Mouse (Mus musculus) kidney, postnatal 36 days (tissue): ENCODE measurements around the gene Hnf1b.

Experiments
- DNase-seq, 2 experiments: peaks; one replicate each; pipeline ENCODE4 v3.0.0; 2021 to 2022; ENCODE audit warnings: mixed read lengths in 2 of 2

The Hnf1b gene

DNA sequence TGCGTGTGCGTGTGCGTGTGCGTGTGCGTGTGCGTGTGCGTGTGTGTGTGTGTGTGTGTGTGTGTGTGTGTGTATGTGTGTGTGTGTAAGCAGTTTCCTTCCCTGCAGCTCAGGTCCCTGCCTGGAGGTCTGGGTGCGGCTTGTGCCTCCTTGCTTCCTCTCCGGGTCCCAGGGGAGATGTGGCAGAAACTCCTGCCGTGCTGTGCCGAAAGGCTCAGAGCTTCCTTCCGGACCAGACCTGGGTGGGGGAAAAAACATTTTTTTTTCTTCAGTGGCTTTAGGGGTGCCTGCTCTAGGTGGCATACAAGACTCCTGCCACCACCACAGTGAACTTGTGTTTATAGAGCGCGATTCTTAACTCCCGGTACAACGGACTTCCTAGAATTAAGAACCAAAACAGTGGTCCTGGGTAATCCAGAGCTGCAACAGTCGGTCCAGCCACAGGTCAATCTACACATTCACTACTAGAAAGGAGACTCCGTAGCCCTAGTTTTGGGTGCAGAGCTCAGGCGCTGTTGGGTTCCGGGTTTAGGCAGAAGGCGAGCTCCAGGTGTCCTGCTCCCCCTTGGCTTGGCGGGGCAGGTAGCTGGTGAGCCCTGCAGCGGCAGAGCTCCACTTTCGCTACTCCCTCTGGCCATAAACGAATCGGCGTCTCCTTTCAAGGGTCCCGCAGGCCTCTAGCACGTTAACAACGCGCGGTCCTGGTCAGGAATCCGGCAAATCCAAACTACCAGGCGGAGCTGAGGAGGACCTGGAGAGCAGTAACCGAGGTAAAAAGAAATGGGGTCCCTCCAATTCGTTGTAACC, at the start of gene Hnf1b:
Gene Hnf1b, plus strand, starts transcription at position 535 of the 807 bp plus-strand sequence.
- peak in 1 of 2 experiments; percentile 52 for DNase-seq

DNA sequence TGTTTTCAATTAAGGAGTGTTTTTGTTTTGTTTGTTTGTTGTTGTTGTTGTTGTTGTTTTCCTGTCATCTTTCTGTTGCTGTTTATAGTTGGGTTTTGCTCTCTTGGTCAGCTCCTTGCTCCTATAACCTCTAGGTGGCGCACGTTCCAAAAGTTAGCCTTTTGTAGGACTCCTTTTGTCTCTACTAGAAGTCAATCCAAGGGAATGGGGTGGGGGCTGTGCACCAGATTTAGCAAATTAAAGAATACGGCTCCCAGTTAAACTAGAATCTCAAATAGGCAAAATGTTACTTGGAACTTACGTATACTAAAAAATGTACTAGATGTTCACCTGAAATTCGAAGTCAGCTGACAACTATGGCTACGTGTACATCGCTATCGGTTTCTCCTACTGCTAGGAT, 47.7 kb upstream of the Hnf1b start:
- DNase-seq = peak; percentile 77 to 82

DNA sequence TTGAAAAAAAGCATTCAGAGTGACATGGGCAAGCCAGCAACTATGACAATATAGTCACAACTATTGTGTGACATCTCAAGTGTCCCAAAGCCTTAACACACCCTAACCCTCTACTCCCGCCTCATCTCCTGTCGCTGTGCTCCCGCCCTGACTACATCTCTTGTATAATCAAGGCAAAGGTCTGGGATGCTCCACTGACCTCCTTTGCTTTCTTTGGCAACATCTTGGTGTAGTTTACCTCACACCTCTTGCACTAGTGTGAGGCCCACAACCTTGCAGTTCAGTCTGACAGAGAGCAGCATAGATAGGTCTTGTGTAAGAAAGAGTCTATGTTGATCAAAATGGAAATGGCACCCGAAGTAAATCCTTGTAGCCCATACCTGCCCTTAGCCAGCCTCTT, 47.3 kb upstream of the Hnf1b start:
- DNase-seq = peak; percentile 42 to 62

DNA sequence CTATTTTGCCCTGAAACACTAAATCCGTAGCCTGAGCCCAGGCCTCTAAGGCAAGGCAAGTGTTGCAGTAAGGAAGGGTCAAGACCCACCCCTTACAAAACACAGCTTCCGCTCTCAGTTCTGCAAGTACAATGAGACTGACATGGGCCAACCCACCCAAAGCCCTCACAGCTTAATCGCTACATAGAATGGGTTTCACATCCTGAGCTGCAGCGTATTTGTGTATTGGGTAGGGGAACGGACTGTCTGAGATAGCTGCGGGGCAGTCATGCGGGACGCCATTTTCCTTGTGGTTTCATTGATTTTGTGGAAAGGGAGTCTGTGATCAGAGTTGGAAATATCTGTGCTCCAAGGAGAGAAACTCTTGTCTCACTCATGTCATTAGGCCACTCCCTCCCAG, 39.4 kb upstream of the Hnf1b start:
- DNase-seq = no peak

DNA sequence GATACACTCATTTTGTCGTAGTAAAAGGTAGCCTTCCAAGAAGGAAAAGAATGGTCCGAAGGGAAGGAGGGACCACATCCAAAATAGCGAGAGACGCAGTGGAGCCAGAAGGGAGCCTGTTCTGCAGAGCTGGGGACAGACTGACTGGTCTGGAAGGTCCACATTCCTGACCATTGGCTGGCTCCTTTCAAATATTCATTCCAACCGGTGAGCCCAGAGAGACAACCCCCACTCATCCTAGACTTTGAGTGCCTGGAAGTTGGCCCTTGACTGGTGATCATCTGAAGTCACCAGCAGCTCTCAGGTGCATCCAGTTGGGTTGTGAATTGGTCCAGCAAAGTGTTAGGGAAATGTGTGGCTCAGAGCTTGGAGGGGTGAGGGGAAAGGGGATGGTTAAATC, 34.7 kb upstream of the Hnf1b start:
- peak; percentile 65 to 75 for DNase-seq

DNA sequence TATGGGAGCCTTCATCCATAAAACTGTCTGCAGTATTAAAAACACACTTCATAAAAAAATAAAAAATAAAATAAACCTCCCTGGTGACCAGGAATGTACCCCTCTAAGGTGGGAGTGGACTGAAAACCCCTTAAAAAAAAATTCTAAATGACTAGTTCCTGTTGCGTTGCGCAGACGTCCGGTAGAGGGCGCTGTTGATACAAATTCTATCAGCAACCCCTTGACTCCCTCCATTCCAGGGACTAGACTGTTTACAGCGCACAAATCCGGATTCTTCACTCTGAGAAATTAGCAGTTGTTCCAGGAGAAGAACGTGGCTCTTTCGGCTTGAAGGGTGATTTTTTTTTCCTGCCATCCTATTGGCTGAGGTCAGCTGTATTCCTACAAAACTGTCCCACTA, 34.2 kb upstream of the Hnf1b start:
- DNase-seq = peak; percentile 84 to 87

DNA sequence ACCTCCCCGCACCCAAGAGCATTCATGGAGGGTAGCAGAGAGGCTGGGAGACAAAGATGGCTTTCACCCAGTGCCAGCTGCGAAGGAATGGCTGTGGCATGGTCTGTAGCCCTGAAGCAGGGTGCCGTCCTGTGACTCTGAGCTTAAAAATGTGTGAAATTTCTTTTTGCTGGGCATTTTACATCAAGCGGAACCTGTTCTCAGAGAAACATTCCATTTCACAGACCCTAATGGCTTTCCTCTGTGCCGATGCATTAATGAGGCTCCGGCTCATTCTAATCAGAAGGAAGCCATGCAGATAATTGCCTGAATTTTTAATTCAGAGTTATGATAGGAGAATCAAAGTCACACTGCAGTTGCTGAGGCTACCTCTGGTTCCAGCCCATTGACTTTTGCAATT, 32.8 kb upstream of the Hnf1b start:
- DNase-seq = peak; percentile 65 to 78

DNA sequence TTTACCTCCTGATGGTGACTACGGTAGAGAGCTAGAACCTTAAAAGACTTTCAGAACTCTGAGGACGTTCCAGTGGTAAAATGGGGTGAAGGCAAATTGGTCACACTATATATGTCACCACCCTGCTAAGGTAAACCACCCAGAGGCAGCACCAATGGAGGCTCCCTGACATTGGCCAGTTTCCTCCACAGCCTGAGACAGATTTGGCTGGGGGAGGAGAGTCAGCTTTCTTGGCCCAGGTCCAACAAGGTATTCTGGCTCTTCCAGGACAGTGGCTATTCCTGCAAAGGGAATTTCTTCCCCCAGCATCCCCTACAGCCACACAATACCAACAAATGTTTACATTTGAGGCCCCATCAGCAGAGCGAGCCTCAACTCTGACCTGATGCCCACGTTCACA, 31.9 kb upstream of the Hnf1b start:
- peak; percentile 46 to 58 for DNase-seq

DNA sequence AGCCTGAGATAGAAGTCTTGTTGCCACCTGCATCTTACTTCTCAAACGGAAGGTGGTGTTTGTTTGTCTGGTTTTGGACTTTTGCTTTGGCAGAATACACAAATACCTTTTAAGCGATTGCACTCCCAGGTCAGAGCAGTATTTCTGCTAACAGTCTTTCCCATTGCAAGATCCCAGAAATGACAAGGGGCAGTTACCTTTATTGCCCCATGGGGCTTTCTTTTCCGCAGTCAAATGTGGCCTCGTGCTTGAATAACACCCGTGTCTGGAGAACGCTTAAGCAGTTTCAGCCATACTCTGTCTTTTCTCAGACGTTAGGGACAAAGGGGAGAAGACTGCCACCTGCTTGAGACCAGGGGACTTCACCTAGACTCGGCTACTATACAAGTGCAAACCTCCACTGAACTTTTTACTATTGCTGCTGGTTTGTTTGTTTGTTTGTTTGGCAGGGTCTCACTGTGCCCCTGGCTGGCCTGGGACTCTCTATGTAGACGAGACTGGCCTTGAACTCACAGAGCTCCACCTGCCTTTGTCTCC, 31.2 kb upstream of the Hnf1b start:
- no peak for DNase-seq

DNA sequence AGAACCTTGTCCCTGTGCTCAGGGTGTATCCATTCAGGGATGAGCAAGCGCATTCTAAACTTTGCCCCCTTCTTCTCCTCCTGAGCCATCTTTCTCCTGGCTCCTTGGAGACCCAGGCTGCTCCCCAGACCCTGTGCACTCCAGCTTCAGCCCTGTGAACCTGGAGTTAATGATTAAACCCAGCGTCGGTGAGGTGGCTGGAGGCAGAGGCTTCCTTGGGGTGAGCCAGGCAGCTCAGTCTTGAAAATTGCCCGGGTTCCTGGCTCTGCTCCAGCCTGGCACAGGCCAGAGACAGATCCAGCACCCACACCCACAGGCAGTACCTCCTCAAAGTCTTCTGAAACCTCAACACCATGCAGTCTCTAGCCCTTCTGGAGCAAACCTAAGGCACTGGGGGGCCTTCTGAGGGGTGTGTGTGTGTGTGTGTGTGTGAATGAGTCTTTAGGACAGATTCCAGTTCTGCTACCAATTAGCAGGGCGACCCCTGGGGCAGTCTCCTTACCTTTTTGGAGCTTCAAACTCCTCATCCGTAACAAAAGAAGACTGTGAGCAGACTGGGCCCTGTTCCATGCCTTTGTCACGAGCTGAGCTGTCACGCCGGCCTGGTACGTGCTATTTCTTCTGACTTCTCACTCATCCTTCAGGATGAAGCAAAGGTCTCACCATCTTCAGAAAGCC, 29.9 kb upstream of the Hnf1b start:
- DNase-seq = peak; percentile 91 to 95

DNA sequence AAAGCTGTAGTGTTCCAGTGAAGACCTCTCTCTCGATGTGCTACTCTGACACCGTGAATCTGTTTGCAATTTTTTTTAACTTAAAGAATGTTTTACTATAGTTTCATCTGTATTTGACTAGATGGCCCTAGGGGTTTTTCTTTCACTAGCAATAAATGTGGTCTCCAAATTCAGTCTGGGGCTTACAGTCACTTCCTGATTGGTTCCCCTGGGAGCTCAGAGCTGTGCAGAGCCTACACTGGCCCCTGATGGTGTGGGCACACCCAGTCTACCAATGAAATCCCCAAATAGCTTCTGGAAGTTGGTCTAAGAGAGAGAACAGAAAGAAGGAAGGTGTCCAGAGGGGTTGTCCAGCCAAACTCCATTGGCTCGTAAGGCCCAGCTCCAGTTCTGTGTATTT, 23.7 kb upstream of the Hnf1b start:
- no peak for DNase-seq

DNA sequence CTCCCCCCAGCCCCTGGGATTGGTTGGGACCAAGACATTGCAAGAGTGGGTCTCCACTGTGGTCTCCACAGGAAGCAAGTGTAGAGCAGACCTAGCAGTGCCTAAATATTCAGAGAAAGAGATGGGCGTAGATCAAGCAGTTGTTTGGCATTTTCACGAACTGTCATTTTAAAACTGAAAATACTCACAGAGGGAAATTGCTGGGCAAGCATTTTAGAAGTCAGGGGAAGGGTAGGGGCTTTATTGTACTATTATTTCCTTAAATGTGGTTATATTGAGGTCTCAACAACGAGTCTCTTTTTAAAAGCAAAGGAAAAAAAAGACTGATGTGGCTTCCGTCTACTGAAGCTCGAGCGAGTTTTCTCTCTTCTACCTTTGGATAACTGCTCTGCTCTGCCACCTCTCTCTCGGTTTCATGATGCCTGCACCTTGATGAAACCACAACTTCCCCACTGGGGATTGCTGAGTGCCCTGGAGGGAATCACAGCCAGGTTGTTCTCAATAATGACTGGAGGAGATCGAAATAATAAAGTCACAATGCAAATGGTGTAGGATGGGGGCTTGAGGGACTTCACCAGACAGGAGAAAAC, 21.2 kb upstream of the Hnf1b start:
- DNase-seq = no peak

DNA sequence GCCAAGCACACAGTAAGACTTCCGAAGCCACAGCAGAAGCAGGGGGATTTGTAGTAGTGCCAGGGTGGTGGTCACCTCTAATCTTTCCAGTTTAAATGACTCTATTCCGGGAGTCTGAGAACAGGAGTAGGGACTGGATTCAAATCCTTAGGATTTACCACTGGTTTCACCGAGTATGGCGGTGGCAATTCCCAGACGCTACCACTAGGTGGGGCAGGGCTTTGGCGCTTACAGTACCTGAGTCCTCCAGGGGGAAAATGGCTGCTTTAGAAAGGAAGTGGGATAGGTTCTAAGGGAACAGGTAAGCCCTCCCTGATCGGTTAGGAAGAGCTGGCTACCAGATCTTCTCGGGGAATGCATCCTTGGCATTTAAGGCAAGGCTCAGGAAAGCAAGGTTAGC, 17.5 kb upstream of the Hnf1b start:
- peak in 1 of 2 experiments; percentile 70 for DNase-seq

DNA sequence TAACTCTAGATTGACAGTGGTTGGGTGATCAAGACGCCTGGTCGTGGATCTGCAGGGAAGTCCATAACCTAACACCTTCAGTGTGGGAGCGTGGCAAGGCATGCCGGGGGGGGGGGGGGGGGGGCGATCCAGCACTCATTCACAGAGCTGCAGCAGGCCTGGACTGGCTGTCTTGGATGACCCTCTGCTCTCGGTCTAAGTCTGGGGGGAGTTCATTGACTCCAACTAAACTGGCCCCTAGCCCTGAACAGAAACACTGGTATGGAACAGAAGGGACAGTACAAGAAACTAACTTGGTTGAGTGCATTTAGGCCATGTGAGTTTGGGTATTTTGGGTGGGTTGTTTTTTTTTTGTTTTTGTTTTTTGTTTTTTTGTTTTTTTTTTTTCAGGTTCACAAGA, 16.3 kb upstream of the Hnf1b start:
- peak in 1 of 2 experiments; percentile 65 for DNase-seq

DNA sequence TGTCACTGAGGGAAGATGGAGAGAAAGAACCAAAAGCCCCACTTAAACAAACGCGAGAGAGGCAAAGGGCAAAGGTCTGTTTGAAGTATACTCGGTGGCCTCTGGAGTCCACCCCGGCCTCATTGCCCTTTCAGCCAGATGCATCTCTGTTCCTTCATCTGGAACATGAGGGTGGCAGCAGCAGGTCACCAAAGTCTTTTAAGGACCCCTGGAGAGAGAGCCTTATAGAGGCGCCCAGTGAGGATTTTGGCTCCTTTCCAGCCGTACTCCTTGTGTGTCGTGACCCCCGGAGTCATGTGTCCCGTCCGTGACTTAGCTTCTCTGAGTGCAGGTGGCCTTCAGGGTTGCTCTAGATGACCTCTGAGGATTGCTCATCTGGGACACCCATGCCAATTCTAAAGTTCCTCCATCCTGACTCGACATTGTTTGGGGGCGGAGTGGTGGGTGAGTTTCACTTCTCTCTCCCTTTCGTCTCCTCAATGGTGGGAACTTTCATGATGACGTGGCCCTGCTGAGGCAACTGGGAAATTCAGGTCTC, 15.8 kb upstream of the Hnf1b start:
- peak; percentile 67 to 75 for DNase-seq

DNA sequence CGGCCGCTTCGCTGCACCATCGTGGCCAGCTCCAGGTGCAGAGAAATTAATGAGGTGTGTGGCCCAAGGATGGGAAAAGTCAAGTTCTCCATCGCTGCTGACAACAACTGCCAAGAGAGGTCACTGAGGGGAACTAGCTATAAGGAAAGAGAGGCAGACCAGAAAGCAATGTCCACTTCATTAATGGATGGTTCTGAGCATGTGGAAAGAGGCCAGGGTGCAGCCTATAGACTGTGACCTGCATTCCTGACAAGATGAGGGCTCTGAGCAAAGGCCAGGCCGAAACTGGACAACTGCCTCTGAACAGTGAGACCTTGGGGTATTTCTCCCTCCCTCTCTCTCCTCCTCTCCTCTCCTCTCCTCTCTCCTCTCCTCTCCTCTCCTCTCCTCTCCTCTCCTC, 10.4 kb upstream of the Hnf1b start:
- peak; percentile 28 to 41 for DNase-seq

DNA sequence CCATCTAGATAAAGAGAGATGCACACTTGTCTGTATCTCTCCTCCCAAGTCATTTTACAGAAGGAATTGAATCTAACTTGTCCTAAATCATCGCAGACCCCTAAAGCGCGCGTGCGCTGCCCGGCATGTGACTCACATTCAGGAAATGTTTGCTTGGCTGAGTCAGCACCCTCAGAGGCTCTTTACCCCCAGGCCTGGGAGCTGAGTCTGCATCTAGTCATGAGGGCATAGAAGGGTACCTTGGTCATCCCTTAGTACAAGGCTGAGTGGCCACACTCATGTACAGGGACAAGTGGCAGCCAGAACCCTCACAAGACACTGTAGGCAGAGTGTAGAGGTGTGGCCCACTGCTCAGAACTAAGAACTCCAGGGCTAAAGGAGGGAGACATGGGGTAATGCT, 6.3 kb upstream of the Hnf1b start:
- DNase-seq = peak; percentile 75 to 80

DNA sequence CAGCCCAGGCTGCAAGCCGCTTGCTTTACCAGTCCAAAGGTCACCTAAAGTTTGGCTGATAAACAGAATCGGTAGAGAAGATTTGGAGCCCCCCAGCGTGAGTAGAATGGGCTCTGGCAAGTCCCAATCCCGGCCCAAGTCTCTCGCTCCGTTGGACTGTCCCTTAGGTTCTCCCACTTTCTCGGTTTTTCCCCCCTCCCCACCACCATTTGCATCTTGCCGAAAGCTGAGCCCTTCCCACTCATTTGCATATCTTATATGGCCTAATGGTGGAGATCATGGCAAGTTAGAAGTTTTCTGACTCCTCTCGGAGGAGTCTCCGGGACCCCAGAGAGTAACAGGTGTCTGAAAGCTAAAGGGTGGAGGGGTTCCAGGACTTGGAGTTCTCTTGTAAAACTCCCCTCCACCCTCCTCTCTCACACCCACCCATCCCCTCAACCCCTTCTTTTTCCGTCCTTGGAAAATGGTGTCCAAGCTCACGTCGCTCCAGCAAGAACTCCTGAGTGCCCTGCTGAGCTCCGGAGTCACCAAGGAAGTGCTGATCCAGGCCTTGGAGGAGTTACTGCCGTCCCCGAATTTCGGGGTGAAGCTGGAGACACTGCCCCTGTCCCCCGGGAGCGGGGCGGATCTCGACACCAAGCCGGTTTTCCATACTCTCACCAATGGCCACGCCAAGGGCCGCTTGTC, 866 bp downstream of the Hnf1b start:
- DNase-seq = peak; percentile 82 to 85

DNA sequence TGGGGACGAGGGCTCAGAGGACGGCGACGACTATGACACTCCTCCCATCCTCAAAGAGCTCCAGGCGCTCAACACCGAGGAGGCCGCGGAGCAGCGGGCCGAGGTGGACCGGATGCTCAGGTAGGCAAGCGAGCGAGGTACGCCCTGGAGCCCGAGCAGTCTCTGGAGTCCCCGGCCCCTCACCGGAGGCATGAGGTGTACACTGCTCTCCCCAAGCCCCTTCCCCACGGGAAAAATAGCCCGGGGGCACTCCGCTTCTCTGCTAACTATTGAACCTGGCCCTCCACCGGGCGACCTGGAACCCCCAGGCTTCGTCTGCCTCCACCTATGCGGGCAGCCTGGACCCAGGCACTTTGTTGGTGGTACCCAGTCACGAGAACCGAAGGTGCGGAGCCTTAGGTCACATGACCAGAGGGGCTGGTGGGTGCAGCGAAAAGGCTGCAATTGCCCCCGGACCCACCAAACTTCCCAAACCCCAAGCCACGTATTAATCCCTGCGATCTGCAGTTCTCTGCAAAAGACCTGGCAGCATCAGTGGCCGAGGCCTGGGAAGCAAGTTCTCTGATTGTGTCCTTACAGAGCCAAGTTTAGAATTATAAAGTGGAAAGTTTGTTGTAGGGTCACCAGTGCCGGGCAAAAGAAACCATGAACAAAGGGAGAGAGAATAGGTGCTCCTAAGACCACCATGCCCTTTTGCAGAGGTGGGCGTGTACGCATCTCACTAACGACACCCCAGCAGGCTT, 1.6 kb downstream of the Hnf1b start:
- peak in 1 of 2 experiments; percentile 50 for DNase-seq

DNA sequence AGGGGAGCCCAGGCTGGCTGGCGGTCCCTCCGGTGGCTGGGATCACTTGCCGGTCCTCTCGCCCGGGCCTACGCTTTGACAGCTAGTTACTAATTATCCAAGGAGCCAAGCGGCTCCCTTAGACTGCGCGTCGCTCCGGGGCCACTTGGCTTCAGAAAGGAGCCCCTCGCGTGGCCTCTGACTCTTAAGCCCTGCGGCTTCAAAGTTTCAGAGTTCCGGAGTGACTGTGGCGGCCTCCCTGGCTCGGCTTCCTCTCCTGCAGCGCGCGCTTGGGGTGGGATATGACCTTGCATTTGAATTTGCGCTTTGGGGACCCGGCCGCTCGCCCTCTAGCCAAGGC, 2.1 kb downstream of the Hnf1b start:
- DNase-seq = peak; percentile 76 to 85

DNA sequence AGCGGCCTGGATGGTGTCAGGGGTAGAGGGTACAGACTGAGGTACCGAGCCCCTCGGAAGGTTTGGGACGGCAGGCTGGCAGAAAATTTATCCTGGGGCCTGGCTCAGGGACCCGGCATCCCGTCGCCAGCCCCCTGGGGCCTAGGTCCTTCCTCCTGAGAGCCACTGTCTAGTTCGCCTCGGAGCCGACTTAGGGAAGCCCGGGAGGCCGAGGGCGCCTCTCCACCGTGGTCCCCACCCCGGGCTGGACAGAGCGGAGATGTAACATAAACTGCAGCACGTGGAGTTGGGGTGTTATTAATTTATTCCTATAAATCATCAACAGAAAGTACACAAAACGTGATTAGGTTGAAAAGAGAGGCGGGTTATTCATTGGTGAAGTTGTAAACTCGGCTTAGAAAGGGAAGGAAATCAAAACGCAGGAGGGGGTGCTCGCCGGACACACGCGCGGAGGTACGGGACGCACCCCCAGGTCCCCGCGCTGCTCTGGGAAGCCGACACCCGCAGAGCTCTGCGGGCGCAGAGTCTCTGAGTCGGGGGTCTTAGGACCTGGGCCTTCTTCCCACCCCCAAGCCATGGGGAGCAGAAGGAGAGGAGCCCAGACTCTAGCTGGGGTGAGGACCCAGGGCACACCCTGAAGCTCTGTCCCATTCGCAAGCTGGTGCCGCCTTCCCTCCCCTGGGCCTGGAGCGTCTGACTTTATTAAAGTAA, 2.8 kb downstream of the Hnf1b start:
- DNase-seq = peak; percentile 68 to 76
